Mouse (Mus musculus): Measurements from ENCODE around the gene Srgap1.

Srgap1 gene

GRCm38 (mm10) chr10:122016631-122017030 is 30.5 kb downstream of the Srgap1 start:
- DNase-seq: no peak

- DNase-seq: no peak
Measured at GRCm38 (mm10) chr10:122012321-122012720, 34.8 kb downstream of the Srgap1 start.

GRCm38 (mm10) chr10:122008731-122009391 is 38.3 kb downstream of the Srgap1 start:
- DNase-seq: no peak

GRCm38 (mm10) chr10:122008370-122008730 is 38.8 kb downstream of the Srgap1 start:
- DNase-seq: no peak

DNA sequence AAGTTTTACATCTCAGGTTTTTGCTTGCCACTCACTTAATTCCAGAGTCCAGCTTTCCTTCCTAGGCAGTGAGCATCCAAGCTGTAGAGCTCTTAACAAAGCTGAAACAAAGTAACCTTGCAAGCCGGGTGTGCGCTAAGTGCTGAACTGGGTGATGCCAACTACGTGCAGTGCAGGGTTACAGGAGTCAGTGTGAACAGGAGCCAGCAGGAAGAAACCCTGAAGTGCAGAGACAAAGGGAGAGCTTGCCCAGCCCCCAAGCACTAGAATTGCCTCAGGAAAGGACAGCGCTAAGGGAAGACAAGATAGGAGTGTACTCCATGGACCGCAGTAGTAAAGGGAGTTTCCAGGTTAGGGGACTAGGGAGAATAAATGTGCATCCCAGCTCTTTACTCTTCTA is 40.5 kb downstream of the Srgap1 start:
- no peak for DNase-seq

- DNase-seq: no peak
Measured at GRCm38 (mm10) chr10:122006151-122006550, 41.0 kb downstream of the Srgap1 start.

DNA sequence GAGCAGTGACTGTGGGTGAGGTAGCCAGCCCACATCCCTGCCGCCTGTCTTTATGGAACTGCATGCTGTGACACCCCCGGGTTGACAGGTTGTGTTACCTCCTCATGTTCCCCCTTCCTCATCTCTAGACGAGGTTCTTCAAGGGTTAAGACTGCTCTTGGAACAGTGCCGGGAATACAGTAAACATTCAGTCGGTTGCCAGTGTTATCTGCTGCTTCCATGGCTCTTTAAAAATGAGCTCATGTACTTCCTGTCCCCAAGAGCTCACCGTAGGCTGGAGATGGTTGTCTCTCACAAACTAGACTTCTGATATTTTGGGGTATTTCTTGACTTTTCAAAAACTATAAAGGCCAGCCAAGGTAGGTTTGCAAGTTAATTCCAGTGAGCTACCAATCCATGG is 41.6 kb downstream of the Srgap1 start:
- DNase-seq: no peak

- no peak for DNase-seq
Measured at GRCm38 (mm10) chr10:122002930-122003329, 44.2 kb downstream of the Srgap1 start.

DNA sequence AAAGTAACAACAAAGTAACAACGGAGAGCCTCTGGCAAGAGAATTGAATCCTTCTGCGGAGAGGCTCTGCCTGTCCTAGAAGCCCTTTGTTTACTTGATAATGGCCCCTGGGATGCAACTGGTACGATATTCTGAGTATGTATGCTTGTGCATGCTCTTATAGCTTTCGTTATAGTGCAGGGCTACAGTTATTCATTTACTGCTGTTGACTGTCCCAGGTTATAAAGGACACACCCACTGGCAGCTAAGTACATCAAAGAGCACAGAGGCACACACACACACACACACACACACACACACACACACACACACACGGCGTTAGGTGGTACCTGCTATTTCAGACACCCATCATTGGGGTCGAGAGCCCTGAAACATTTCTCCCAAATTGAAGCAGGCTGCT is 48.3 kb downstream of the Srgap1 start:
- DNase-seq: no peak

DNA sequence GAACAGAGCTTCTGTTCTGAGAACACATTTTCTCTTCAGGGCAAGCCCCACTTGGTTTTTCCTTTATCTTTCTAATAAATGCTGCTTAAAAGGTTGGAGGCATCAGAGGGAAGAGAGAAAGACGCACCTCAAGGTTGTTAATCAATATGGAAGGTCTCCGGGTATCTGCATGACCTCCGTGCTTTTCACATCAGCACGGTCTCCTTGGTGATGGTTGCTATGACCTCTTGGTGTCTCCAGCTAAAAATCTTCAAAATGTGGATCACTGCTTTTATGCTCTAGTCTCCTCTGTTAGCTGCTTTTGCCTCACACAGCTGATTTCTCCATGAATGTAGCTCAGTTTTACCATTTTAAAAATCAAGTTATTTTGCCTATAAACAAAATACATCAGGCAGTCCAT is 50.6 kb downstream of the Srgap1 start:
- DNase-seq: no peak

GRCm38 (mm10) chr10:121995448-121995847 is 51.7 kb downstream of the Srgap1 start:
- no peak for DNase-seq

GRCm38 (mm10) chr10:121994660-121995059 is 52.5 kb downstream of the Srgap1 start:
- no peak for DNase-seq

GRCm38 (mm10) chr10:121992609-121993008 is 54.5 kb downstream of the Srgap1 start:
- DNase-seq: no peak

DNA sequence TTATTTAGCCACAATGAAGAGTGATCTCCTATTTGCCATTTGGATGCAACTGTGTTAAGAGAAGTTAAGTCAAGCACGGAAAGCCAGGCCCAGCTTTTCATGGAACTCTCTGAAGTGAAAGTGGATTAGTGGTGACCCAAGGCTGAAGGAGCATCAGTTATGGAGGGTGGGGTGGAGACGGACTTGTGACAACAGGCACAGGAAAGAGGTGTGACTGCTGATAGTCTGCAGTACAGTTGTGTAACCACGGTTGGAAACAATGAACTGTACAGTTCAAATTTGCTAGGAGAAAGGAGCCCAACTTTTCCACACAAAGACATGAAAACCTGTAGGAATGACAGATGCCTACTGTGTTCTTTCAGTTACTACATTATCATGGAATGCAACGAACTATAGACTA is 60.1 kb downstream of the Srgap1 start:
- DNase-seq: no peak

- no peak for DNase-seq
Measured at GRCm38 (mm10) chr10:121984887-121985286, 62.2 kb downstream of the Srgap1 start.

- no peak for DNase-seq
Measured at GRCm38 (mm10) chr10:121983993-121984610, 63.0 kb downstream of the Srgap1 start.

DNA sequence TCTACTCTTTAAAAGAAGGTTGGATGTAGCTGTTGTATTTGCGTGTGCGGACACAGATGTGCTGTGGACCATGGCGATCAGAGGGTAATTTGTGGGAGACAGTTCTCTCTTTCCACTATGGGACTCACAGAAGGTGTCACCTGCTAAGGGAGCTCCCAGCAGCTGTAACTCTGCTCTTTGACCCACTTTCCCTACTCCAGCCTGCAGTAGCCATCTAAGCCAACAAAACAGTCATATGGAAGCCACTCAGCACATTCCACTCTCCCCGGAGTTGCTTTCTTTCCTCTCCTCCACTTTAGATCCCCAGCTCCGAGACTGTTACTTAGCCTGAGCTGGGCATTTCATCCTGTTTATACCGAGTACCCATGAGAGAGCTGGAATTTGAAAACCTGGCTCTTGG is 71.8 kb downstream of the Srgap1 start:
- DNase-seq: no peak

DNA sequence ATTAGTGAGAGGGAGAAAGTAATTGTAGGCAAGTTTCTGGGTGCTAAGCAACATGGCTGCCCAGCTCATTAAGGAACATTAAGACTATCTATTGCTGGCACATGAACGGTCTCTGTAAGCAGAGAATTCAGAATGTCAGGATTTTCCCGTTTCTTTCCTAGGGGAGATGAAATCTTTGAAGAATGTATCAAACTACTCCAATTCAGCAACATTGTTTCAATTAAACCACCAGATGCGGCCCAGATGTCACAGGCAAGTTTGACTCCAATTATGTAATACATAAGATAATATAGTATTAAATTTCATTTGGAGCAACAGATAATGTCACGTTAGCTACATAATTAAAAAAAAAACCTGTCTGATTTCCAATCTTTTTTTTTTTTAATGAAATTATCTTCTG is 72.5 kb downstream of the Srgap1 start:
- DNase-seq: no peak

- DNase-seq: no peak
Measured at GRCm38 (mm10) chr10:121973281-121973680, 73.8 kb downstream of the Srgap1 start.

- DNase-seq: no peak
Measured at GRCm38 (mm10) chr10:121972249-121972892, 74.7 kb downstream of the Srgap1 start.

- DNase-seq: no peak
Measured at GRCm38 (mm10) chr10:121971658-121972057, 75.5 kb downstream of the Srgap1 start.

- no peak for DNase-seq
Measured at GRCm38 (mm10) chr10:121970912-121971311, 76.2 kb downstream of the Srgap1 start.

GRCm38 (mm10) chr10:121964114-121964513 is 83.0 kb downstream of the Srgap1 start:
- DNase-seq: no peak

- no peak for DNase-seq
Measured at GRCm38 (mm10) chr10:121962053-121962452, 85.1 kb downstream of the Srgap1 start.
